Mouse (Mus musculus) layer of hippocampus, adult 8-10 months (tissue): ENCODE measurements at regions not wholly inside any gene's neighbourhood (a gene's known extent, or its start where the extent isn't known, plus 50 kb on each side); places are given as distances from the start of the nearest gene placed in this dataset.

Experiments
- DNase-seq, 2 experiments: peaks; one replicate each; pipeline ENCODE4 v3.0.0; 2022; ENCODE audit warnings: low spot score in 2 of 2

- no peak for DNase-seq
Measured at GRCm38 (mm10) chr3:35688111-35688510, 65.8 kb upstream of the Atp11b start.

DNA sequence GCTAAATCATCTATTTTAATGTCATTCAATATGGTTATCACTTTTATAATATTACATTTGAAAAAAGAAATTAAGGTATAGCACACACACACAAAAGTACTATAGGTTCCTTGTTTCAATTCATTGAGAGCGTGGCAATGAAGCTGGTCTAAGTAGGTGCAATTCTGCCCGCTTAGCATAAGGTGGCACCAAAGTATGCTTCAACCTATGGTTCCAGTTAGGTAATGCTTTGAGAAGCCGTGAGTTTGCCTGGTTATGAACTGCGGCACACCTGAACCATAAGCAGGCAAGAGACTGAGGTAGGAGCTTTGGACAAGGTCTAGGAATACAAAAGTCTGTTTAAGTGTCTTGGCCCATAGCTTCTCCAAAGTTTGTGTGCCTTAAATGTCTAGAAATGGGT, 65.1 kb upstream of the Atp11b start:
- peak; percentile 8 to 15 for DNase-seq

DNA sequence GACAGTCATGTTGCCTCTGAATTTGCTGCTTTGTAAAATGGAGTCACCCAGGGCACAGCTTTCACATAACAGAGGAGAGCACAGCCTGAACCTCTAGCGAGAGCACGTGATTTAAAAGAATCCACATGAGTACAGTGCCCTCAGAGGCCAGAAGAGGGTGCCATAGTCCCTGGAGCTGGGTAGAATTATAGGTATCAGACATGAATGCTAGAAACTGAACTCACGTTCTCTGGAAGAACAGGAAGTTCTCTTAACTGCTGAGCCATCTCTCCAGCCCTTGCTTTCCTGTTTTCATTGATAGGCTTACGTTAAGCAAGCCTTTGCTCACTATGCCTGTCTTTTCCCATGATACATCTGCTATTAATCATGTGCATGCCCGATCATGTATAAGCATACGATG, 60.9 kb upstream of the Atp11b start:
- peak; percentile 56 to 74 for DNase-seq

GRCm38 (mm10) chr3:35693551-35693950, 60.4 kb upstream of the Atp11b start:
- no peak for DNase-seq

DNA sequence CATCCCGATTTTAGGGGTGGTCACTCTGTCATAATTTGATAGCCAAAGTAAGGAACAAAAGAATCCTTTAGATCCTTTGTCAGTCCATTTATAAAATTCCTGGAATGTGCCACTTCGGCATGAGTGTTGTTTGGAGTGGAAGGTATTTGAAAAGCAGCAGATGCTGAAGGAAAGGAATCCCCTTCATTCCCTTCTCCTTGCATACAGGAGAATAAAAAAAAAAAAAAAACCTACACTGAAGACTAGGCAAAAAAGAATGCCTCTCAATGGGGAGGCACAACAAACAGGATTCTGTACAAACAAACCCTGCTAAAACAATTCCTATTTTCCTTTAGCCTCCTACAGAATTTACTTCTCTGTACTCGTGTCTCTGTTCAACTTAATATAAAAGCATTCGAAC, 59.7 kb upstream of the Atp11b start:
- no peak for DNase-seq

DNA sequence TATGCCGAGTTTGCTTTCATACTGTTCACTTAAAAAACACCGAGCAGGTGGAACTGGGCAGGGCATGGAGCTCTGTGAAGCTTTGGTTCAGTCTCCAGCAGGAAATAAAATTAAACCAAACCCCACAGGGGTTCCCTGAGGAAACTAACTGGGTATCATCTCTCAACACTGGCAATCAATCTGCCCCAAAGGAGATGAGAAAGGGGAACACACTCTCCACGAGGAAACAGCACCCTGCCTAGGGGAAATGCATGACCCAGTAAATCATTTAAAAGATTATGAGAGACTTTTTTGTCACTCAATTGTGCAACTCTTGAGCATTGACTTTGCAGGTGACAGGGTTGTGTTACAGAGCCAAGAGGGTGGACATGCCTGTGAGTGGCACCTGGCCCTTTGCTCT, 58.0 kb upstream of the Atp11b start:
- no peak for DNase-seq

- no peak for DNase-seq
Measured at GRCm38 (mm10) chr3:35699266-35699665, 54.6 kb upstream of the Atp11b start.

- no peak for DNase-seq
Measured at GRCm38 (mm10) chr3:35699979-35700378, 53.9 kb upstream of the Atp11b start.

- no peak for DNase-seq
Measured at GRCm38 (mm10) chr3:35703528-35704327, 50.2 kb upstream of the Atp11b start.
